Mouse (Mus musculus) liver, adult 2 months (tissue): ENCODE measurements at regions not wholly inside any gene's neighbourhood (a gene's known extent, or its start where the extent isn't known, plus 50 kb on each side); places are given as distances from the start of the nearest gene placed in this dataset.

Source experiments
- CTCF ChIP-seq: fragments of 200-500 bp; IDR thresholded peaks from 2 replicates; pipeline ENCODE4 v1.5.1; 2011; ENCODE audit warnings: low read depth, low read length, control low read depth
- POLR2A ChIP-seq: fragments of 200-500 bp; IDR thresholded peaks from 2 replicates; pipeline ENCODE4 v1.6.1; 2011; ENCODE audit warnings: low read length, control low read depth; ENCODE audit not compliant: insufficient read depth; ENCODE audit errors: extremely low read depth

DNA sequence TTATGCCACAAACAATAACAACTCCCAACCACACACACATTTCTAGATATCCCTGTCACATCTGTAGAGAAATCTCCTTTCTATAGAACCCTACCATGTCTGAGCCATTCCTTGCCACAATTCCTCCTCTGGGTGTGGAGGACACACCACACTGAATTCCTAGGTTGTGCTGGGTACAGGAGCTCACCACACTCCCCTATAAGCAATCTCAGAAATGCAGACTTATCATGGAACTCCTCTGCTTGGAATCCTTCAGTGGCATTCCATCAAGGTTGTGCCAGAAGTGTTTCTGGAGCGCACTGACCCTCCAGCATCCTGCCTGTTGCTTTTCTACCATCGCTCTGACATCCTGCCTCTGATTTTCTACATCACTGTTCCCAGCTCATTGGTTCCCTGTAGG lies 1052.3 kb downstream of the A830018L16Rik start:
- TF ChIP-seq POLR2A, result no peak
- TF ChIP-seq CTCF, result no peak
